Mouse (Mus musculus): ENCODE measurements around the gene Gpr108. TPM values are rescaled to one million over a fixed set of nuclear protein-coding genes. Genes with fewer than 3 reads are reported as not detected.

The Gpr108 gene
- polyA plus RNA-seq, 1 experiment from 2014 or later: 39.0 TPM

DNA sequence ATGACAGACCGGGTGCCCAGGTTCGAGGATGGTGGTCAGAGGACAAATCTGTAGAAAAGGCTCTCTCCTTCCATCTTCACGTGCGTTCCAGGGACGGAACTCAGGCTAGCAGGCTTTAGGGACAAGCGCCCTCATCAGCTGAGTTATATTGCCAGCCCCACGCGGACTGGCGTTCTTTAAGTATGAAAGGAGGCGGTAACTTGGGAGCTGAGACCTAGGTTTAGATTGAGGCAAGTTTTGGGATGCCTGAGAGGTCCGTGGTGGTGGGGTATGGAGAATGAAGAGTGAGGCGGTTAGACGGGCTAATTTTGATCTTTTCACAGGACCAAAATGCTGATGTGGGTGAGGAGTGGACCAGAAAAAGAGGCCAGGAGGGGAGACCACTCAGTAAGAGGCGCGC is 26.4 kb upstream of the Gpr108 start:
- no peak for ATAC-seq (ENCODE audit: low FRiP score, low TSS enrichment)
- Histone ChIP-seq H3K27me3 (ENCODE audit: insufficient read depth, low read length) (no peaks in the 10 kb centered on the region), H3K4me2 (replicated peaks; ENCODE audit: low read depth, low read length) (peak overlapping the region; percentile 83), H3K4me3 (ENCODE audit: low read length) (peak overlapping the region; percentile 61), H3K9me3 (ENCODE audit: low read length) (no peaks in the 10 kb centered on the region), H3K9ac (replicated peaks; ENCODE audit: low read length) (peak overlapping the region; percentile 66), H3K4me1 (ENCODE audit: insufficient read depth, low read length) (peaks cover 19% of the 10 kb centered on the region), H3K36me3 (ENCODE audit: insufficient read depth, low read length) (no peaks in the 10 kb centered on the region), H3K27ac (ENCODE audit: low read length) (no peak overlapping the region)
- WGBS: 5% methylated on average over 15 of the region's 15 CpGs

- H3K4me3 ChIP-seq (ENCODE audit: low read length): no peak overlapping the region
- H3K27me3 ChIP-seq (ENCODE audit: insufficient read depth, low read length): no peaks in the 10 kb centered on the region
- H3K9me3 ChIP-seq (ENCODE audit: low read length): no peaks in the 10 kb centered on the region
- no peaks in the 10 kb centered on the region for H3K36me3 ChIP-seq (ENCODE audit: insufficient read depth, low read length)
- no peak for ATAC-seq (ENCODE audit: low FRiP score, low TSS enrichment)
- peaks cover 19% of the 10 kb centered on the region for H3K4me1 ChIP-seq (ENCODE audit: insufficient read depth, low read length)
- no peak overlapping the region for H3K27ac ChIP-seq (ENCODE audit: low read length)
- no peak overlapping the region for H3K4me2 ChIP-seq (replicated peaks; ENCODE audit: low read depth, low read length)
- 26% methylated on average over 7 of the region's 7 CpGs for WGBS
- no peak overlapping the region for H3K9ac ChIP-seq (replicated peaks; ENCODE audit: low read length)
These were observed 25.6 kb upstream of the Gpr108 start for GRCm38 (mm10) chr17:57273846-57274245.

DNA sequence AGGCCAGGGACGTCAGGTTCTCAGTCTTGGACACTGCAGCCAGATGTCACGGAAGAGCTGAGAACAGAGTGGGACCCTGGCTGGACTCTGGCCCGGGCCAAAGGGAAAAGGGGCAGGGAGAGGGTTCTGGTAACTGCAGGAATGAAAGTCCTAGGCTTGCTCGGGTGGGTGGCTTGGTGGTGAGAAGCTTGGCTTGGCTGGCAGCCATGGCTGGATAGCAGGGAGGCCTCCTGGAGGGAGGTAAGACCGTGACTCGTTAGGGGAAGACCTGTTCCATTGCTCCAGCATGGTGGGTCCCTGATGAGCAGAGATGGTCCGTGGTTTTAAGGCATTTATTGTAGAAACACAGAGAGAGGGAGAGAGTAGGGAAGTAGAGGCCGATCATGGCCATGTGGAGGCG is 23.1 kb upstream of the Gpr108 start:
- no peak overlapping the region for H3K4me3 ChIP-seq (ENCODE audit: low read length)
- H3K36me3 ChIP-seq (ENCODE audit: insufficient read depth, low read length): no peaks in the 10 kb centered on the region
- no peak overlapping the region for H3K4me2 ChIP-seq (replicated peaks; ENCODE audit: low read depth, low read length)
- peaks cover 17% of the 10 kb centered on the region for H3K4me1 ChIP-seq (ENCODE audit: insufficient read depth, low read length)
- H3K9ac ChIP-seq (replicated peaks; ENCODE audit: low read length): no peak overlapping the region
- WGBS: 67% methylated on average over 9 of the region's 9 CpGs
- no peak for ATAC-seq (ENCODE audit: low FRiP score, low TSS enrichment)
- no peaks in the 10 kb centered on the region for H3K27me3 ChIP-seq (ENCODE audit: insufficient read depth, low read length)
- H3K9me3 ChIP-seq (ENCODE audit: low read length): no peaks in the 10 kb centered on the region
- no peak overlapping the region for H3K27ac ChIP-seq (ENCODE audit: low read length)

GRCm38 (mm10) chr17:57267556-57268126 is 19.4 kb upstream of the Gpr108 start:
- Histone ChIP-seq H3K4me3 (ENCODE audit: low read length) (no peak overlapping the region), H3K4me1 (ENCODE audit: insufficient read depth, low read length) (peaks cover 8% of the 10 kb centered on the region), H3K36me3 (ENCODE audit: insufficient read depth, low read length) (peaks cover 10% of the 10 kb centered on the region; the same call in 1 of the 2 replicates), H3K27ac (ENCODE audit: low read length) (no peak overlapping the region), H3K27me3 (ENCODE audit: insufficient read depth, low read length) (no peaks in the 10 kb centered on the region), H3K9ac (replicated peaks; ENCODE audit: low read length) (no peak overlapping the region), H3K4me2 (replicated peaks; ENCODE audit: low read depth, low read length) (no peak overlapping the region), H3K9me3 (ENCODE audit: low read length) (no peaks in the 10 kb centered on the region)
- ATAC-seq (ENCODE audit: low FRiP score, low TSS enrichment): no peak
- 85% methylated on average over 6 of the region's 6 CpGs for WGBS

GRCm38 (mm10) chr17:57264972-57265945 is 17.0 kb upstream of the Gpr108 start:
- WGBS: 33% methylated on average over 21 of the region's 22 CpGs
- Histone ChIP-seq H3K4me3 (ENCODE audit: low read length) (peak overlapping the region; percentile 26), H3K4me2 (replicated peaks; ENCODE audit: low read depth, low read length) (peak overlapping the region; percentile 45), H3K4me1 (ENCODE audit: insufficient read depth, low read length) (peaks cover 8% of the 10 kb centered on the region), H3K9me3 (ENCODE audit: low read length) (no peaks in the 10 kb centered on the region), H3K27me3 (ENCODE audit: insufficient read depth, low read length) (no peaks in the 10 kb centered on the region), H3K36me3 (ENCODE audit: insufficient read depth, low read length) (peaks cover 30% of the 10 kb centered on the region), H3K27ac (ENCODE audit: low read length) (0 out of 2 replicates have a peak overlapping the region, but pooled peaks have one; percentile 9), H3K9ac (replicated peaks; ENCODE audit: low read length) (peak overlapping the region; percentile 39; the same call in 1 of the 2 replicates)
- ATAC-seq (ENCODE audit: low FRiP score, low TSS enrichment): peak; percentile 95

DNA sequence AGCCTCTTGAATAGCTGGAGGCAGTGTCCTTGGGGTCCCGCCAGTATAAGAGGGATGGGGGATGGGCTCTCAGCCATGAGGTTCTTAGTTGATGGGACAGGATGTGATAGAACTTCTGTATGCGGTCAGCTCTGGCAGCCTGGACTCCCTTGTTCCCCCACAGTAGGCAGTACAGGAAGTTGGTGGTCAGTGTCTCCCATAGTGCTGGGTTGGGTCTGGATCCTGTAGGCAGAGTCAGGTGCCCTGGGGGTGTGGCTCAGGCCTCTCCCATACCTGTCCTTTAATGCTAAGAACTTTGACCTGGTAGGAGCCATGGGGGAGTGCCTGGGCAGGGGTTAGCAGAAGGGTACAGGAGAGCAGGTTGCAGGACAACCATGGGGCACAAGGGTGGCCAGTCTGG is 15.9 kb upstream of the Gpr108 start:
- Histone ChIP-seq H3K36me3 (ENCODE audit: insufficient read depth, low read length) (peaks cover 34% of the 10 kb centered on the region), H3K9ac (replicated peaks; ENCODE audit: low read length) (no peak overlapping the region), H3K4me3 (ENCODE audit: low read length) (no peak overlapping the region), H3K27me3 (ENCODE audit: insufficient read depth, low read length) (no peaks in the 10 kb centered on the region), H3K9me3 (ENCODE audit: low read length) (no peaks in the 10 kb centered on the region), H3K4me2 (replicated peaks; ENCODE audit: low read depth, low read length) (no peak overlapping the region), H3K27ac (ENCODE audit: low read length) (no peak overlapping the region), H3K4me1 (ENCODE audit: insufficient read depth, low read length) (peaks cover 8% of the 10 kb centered on the region)
- no peak for ATAC-seq (ENCODE audit: low FRiP score, low TSS enrichment)
- 81% methylated on average over 2 of the region's 2 CpGs for WGBS

GRCm38 (mm10) chr17:57262901-57263550 is 14.8 kb upstream of the Gpr108 start:
- no peak overlapping the region for H3K4me2 ChIP-seq (replicated peaks; ENCODE audit: low read depth, low read length)
- 88% methylated on average over 17 of the region's 17 CpGs for WGBS
- no peak for ATAC-seq (ENCODE audit: low FRiP score, low TSS enrichment)
- no peak overlapping the region for H3K4me3 ChIP-seq (ENCODE audit: low read length)
- peaks cover 43% of the 10 kb centered on the region for H3K36me3 ChIP-seq (ENCODE audit: insufficient read depth, low read length)
- H3K4me1 ChIP-seq (ENCODE audit: insufficient read depth, low read length): peaks cover 8% of the 10 kb centered on the region
- H3K27ac ChIP-seq (ENCODE audit: low read length): no peak overlapping the region
- no peaks in the 10 kb centered on the region for H3K9me3 ChIP-seq (ENCODE audit: low read length)
- no peaks in the 10 kb centered on the region for H3K27me3 ChIP-seq (ENCODE audit: insufficient read depth, low read length)
- no peak overlapping the region for H3K9ac ChIP-seq (replicated peaks; ENCODE audit: low read length)

GRCm38 (mm10) chr17:57261796-57262195 is 13.6 kb upstream of the Gpr108 start:
- Histone ChIP-seq H3K27me3 (ENCODE audit: insufficient read depth, low read length) (no peaks in the 10 kb centered on the region), H3K4me2 (replicated peaks; ENCODE audit: low read depth, low read length) (no peak overlapping the region), H3K4me3 (ENCODE audit: low read length) (no peak overlapping the region), H3K4me1 (ENCODE audit: insufficient read depth, low read length) (peaks cover 8% of the 10 kb centered on the region), H3K27ac (ENCODE audit: low read length) (no peak overlapping the region), H3K9me3 (ENCODE audit: low read length) (no peaks in the 10 kb centered on the region), H3K36me3 (ENCODE audit: insufficient read depth, low read length) (peaks cover 54% of the 10 kb centered on the region), H3K9ac (replicated peaks; ENCODE audit: low read length) (no peak overlapping the region)
- no peak for ATAC-seq (ENCODE audit: low FRiP score, low TSS enrichment)
- 42% methylated on average over 1 of the region's 1 CpGs for WGBS

GRCm38 (mm10) chr17:57261286-57261685 is 13.0 kb upstream of the Gpr108 start:
- Histone ChIP-seq H3K27me3 (ENCODE audit: insufficient read depth, low read length) (no peaks in the 10 kb centered on the region), H3K27ac (ENCODE audit: low read length) (no peak overlapping the region), H3K9ac (replicated peaks; ENCODE audit: low read length) (no peak overlapping the region), H3K4me1 (ENCODE audit: insufficient read depth, low read length) (peaks cover 8% of the 10 kb centered on the region), H3K9me3 (ENCODE audit: low read length) (no peaks in the 10 kb centered on the region), H3K4me3 (ENCODE audit: low read length) (no peak overlapping the region), H3K4me2 (replicated peaks; ENCODE audit: low read depth, low read length) (no peak overlapping the region), H3K36me3 (ENCODE audit: insufficient read depth, low read length) (peaks cover 56% of the 10 kb centered on the region)
- WGBS: 93% methylated on average over 4 of the region's 4 CpGs
- ATAC-seq (ENCODE audit: low FRiP score, low TSS enrichment): no peak

All from kidney, embryonic 16.5 days (tissue).